Mouse (Mus musculus) E14TG2a.4 (cell line): ENCODE results near the gene Lin52.

ENCODE experiments used
- CTCF ChIP-seq: conservative IDR thresholded peaks from 2 replicates; pipeline ENCODE4 v1.5.1; 2014; ENCODE audit warnings: low read length
- NANOG ChIP-seq: IDR thresholded peaks from 2 replicates; pipeline ENCODE4 v1.6.1; 2014; ENCODE audit warnings: borderline replicate concordance, low read length, mixed read lengths
- POU5F1 ChIP-seq: IDR thresholded peaks from 2 replicates; pipeline ENCODE4 v1.6.1; 2014; ENCODE audit warnings: low read length, borderline replicate concordance

DNA sequence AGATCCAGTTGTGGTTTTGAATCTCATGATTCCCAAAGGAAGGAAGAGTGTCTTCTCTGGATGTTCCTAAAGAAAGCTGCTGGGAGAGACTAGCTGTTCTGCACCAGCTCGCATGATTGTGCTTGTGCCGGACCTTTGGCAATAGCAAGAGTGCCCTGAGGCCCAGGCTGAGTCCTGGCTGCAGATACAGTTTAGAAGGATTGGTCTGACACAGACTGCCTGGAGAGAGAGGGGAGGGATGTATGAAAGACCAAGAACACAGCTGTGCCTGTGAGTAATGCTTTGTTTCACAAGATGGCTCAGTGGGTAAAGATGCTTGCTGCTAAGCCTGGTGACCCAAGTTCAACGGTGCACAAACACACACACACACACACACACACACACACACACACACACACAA lies 11.6 kb downstream of the Lin52 start:
- no peak for TF ChIP-seq CTCF
- TF ChIP-seq NANOG, result no peak
- no peak for TF ChIP-seq POU5F1
